Mouse (Mus musculus) ES-CJ7 (cell line): ENCODE measurements around the gene Morn5.

Source experiments
- DNase-seq: peaks from one replicate; pipeline ENCODE4 v3.0.0; 2011; ENCODE audit warnings: low read depth, low spot score

The Morn5 gene

DNA sequence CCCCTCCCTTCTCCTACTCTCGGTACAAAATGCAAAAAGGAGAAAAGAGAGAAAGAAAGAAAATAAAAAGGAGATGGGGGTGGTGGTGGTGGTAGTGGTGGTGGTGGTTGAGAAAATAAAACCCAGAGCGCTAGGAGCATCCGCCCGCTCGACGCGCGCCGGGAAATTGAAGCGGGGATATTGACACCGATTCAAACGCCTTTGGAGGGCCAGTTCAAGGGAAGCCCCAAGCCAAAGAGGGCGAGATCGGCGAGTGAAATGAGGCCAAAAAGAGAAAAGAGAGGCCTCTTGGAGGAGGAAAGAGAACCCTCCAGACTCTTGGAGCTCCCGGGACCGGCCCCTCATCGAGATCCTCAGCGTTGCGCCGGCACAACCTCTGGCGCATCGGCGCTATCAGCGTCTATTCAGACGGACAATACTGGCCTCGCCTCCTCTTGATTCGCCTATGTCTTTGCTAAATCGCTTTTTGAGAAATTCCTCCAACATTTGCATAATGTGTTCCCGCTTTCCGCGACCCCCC is 55.2 kb downstream of the Morn5 start:
- DNase-seq: peak; percentile 35

DNA sequence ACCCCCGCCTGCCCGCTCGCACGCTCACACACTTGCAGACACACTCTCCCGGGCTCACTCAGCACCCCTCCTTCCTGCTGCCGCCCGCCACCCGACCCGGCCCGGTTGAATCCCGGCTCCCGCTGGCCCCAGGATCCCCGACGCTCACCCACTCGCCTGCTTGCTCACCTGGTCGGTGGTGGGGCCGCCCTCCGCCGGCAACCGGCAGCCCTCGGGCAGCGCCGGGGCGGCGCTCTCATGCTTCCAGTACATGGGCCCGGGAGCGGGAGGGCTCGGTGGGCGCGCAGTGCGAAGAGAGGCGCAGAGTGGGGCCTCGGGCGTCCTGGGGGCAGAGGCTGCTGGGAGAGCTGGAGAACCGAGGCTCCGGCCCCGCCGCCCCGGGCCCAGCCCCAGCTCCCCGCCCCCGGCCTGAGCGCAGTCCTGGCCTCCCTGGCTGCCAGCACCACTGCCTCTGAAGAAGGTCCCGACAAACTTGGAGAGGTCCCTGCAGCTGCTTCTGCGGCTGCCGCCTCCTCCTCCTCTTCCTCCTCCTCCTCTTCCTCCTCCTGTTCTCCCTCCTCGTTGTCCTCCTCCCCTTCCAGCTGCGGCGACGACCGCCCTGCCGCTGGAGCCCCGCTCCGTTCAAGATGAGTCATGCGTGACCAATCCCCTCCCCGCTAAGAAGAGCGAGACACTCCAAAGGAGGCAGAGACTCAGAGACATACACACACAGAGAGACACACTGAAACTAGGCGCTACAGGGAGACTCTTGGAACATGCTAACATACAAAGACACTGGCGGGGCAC is 55.9 kb downstream of the Morn5 start, which contains the start of gene Lhx6:
Lhx6 (minus strand) TSS at position 453 of the 786 bp plus-strand sequence.
- no peak for DNase-seq

DNA sequence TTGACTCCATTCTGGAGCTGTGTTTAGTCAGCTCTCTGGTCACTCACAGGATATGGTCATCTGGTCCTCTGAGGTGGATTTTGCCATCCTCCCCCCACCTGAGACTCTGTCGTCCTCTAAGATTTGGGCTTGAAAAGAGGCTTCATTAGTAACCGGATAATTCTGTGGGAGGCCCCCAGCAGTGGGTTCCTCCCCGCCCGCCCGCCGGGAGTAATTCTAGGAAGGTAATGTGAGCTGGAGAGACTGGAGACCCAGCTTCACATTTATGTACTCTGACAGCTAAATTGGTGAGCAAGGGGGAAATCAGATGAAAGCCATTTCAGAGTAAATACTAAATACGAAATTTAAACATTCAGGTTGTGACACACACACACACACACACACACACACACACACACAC is 59.4 kb downstream of the Morn5 start:
- DNase-seq: no peak

DNA sequence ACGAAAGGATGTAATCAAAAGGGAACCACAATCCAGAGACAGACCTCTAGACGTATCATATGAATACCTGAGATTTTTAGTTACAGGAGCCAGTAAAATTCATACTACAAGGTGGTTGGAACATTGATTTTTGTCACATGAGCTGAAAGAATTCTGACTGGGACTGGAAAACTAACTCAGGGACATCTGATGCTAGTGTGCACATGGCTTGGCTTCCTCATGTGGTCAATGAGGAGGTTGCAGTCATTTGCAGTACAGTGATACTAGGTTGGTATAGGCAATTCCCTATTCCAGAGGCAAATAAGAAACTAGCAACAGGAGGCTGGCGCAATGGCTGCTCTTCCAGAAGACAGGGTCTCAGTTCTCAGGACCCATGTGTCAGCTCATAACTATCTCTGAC is 63.4 kb downstream of the Morn5 start:
- no peak for DNase-seq

DNA sequence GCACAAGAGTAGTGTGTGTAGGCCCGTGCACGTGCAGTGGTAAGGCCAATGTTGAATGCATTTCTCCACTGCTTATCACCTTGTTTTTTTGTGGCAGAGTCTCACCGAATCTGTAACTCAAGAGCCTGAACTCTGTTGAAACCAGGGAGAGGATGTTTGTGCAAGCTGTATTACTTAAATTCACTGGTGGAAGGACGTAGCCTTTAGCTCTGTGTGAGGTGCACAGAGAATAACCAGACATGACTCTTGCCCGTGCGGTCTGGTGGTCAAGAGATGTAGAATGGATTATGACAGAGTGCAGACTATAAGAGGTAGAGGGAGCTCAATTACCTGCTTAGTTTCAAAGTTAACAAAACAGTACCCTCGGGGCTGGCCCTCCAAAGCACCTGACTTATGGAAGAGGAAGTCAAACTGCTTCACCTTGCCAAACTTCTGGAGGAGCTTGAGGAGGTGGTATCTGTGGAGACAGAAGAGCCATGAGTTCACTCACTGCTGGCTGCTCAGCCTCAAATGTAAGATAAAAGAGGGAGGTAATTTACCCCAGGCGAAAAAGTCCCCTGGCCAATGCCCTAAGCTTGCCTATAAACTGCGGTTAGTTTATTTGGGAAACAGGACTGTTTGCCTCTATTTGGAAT is 77.7 kb downstream of the Morn5 start:
- no peak for DNase-seq

DNA sequence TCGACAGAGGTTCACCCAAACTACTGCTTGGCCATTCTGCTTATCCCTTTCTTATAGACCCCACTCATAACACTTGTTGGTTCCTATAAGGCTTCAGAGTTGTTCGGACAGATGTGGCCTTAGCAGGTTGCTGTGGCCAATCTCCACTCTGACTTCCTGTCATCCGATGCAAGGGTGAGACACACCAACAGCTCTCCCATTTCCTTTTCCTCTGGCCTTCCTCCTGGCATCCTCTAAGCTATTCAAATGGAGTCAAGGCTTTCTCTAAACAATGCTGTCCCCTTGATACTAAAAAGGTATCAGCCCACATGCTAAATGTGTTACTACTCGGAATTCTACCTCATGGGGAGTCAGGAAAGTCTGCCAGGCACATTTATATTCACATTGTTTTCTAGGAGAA is 78.7 kb downstream of the Morn5 start:
- DNase-seq: no peak

DNA sequence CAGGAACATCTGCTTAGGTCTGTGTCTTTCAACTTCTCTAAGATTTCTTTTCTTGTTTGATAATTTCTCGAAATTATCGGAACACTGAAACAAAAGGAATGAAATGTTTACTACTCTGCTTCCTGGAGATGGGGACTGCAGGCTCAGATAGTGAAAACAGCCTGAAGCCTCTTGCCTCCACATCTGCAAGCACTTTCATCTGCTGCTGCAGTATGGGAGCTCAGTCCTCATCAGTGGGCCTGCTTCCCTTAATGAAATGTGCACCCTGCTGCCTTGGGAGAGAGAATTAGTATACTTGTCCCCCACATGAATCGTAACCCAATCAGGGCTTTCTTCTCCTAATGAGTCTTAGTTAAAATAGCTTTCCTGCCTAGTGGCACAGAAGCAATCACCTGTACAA is 79.8 kb downstream of the Morn5 start:
- DNase-seq: no peak
